Mouse (Mus musculus) midbrain, embryonic 10.5 days (tissue): ENCODE data around the gene Zranb3. TPM values are rescaled to one million over a fixed set of nuclear protein-coding genes. Genes with fewer than 3 reads are reported as not detected.
"Not testable (repeated sequence)": the region's sequence is repeated elsewhere in the genome, so short reads cannot be mapped to it uniquely, and the experiment has no call there.

Source experiments
- DNase-seq: peaks from one replicate; pipeline ENCODE4 v3.0.0-alpha.2; 2017; ENCODE audit warnings: low spot score
- H3K27ac ChIP-seq: fragments of 300-500 bp; sonication (generic); replicated peaks from 2 replicates; pipeline ENCODE4 v1.5.1; 2016; ENCODE audit warnings: mild to moderate bottlenecking
- H3K27me3 ChIP-seq: fragments of 300-500 bp; sonication (generic); 2 replicates; pipeline ENCODE4 v1.6.1; 2016; ENCODE audit warnings: low read depth, mild to moderate bottlenecking; ENCODE audit not compliant: poor library complexity, severe bottlenecking
- H3K36me3 ChIP-seq: fragments of 300-500 bp; sonication (generic); 2 replicates; pipeline ENCODE4 v1.6.1; 2016; ENCODE audit warnings: mild to moderate bottlenecking, moderate library complexity
- H3K4me1 ChIP-seq: fragments of 300-500 bp; sonication (generic); 2 replicates; pipeline ENCODE4 v1.6.1; 2016
- H3K4me3 ChIP-seq: fragments of 300-500 bp; sonication (generic); 2 replicates; pipeline ENCODE4 v1.5.1; 2016; ENCODE audit warnings: mild to moderate bottlenecking, moderate library complexity
- H3K9me3 ChIP-seq: fragments of 300-500 bp; sonication (generic); replicated peaks from 2 replicates; pipeline ENCODE4 v1.6.1; 2016; ENCODE audit warnings: mild to moderate bottlenecking
- WGBS: fragments of 180-500 bp; shearing (Covaris S2); methylation state at CpG from one replicate; pipeline ENCODE4 v1.1.7; 2016; 5-methylcytosine and 5-hydroxymethylcytosine counted together
- polyA plus RNA-seq: library from polyadenylated mRNA; unstranded; fragments of >200 nt; fragmentation: Nextera tagmentation; extraction: Ambion mirVana; gene quantifications from 2 replicates; pipeline ENCODE4 v1.2.1, GENCODE M21; 2016

Gene Zranb3
- polyA plus RNA-seq, result 15.0 and 16.3 TPM in 2 replicates

- H3K9me3 ChIP-seq, result no peaks in the 10 kb centered on the region
- WGBS, result under 1% methylated on average over 43 of the region's 43 CpGs
- H3K4me1 ChIP-seq, result peaks cover 34% of the 10 kb centered on the region
- peak within 1 kb of the TSS; percentile 95 for H3K27ac ChIP-seq
- H3K27me3 ChIP-seq, result no peaks in the 10 kb centered on the region
- peak; percentile 95 for DNase-seq
- peak within 1 kb of the TSS; percentile 75 for H3K4me3 ChIP-seq
- H3K36me3 ChIP-seq, result no peaks in the 10 kb centered on the region
Observed at GRCm38 (mm10) chr1:128102641-128103461, at the start of gene Zranb3, which contains the start of gene R3hdm1. TSS of gene Zranb3 (minus strand) at chr1:128103047. TSS of gene R3hdm1 (plus strand) at chr1:128103301.

DNA sequence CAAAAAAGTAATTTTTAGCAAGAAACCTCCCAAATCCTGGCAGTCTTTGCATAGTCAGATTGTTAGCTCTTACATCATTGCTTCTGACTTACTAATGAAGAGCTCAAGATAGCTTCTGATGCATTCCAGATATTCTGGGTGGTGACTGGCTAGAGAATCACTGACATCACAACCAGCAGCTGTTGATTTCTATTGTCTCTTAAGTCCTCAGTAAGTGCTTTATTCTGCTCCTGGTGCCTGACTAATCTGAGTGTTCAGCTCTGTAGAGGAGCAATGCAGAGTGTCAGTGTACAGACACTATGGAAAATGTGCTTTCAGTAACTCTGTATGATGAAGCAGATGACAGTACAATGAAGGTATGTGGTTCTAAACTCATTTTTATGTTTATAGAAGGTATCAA is 38.9 kb upstream of the Zranb3 start:
- no peaks in the 10 kb centered on the region for H3K9me3 ChIP-seq
- no peak for DNase-seq
- H3K4me1 ChIP-seq, result 0 out of 2 replicates have a peak, but pooled peaks cover 3% of the 10 kb centered on the region
- H3K4me3 ChIP-seq, result no peak overlapping the region
- no peaks in the 10 kb centered on the region for H3K36me3 ChIP-seq
- H3K27me3 ChIP-seq, result no peaks in the 10 kb centered on the region
- no peak overlapping the region for H3K27ac ChIP-seq

GRCm38 (mm10) chr1:128141039-128141438 is 38.2 kb upstream of the Zranb3 start:
- no peaks in the 10 kb centered on the region for H3K9me3 ChIP-seq
- no peak overlapping the region for H3K27ac ChIP-seq
- H3K36me3 ChIP-seq, result no peaks in the 10 kb centered on the region
- H3K4me1 ChIP-seq, result 0 out of 2 replicates have a peak, but pooled peaks cover 3% of the 10 kb centered on the region
- H3K4me3 ChIP-seq, result no peak overlapping the region
- H3K27me3 ChIP-seq, result no peaks in the 10 kb centered on the region
- no peak for DNase-seq

DNA sequence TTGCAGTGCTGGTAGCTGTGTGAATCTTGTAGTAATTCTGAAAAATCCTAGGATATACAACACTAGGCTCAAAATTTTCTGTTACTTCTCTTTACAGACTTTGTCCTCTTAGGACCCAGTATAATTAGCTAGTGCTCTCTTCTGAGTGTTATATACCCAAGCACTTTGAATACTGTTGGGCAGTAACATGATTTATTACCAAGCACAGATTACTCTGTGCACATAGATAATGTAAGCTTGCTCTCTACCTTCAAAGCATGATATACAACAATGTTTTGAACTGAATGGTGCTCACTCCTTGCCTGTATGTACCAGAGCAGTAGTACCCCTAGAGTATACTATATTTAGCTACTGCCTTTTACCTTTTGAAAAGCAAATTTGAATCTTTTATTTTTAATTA is 33.4 kb upstream of the Zranb3 start:
- H3K36me3 ChIP-seq, H3K4me1 ChIP-seq, H3K27ac ChIP-seq, DNase-seq, H3K27me3 ChIP-seq, H3K9me3 ChIP-seq, H3K4me3 ChIP-seq: not testable (repeated sequence)

DNA sequence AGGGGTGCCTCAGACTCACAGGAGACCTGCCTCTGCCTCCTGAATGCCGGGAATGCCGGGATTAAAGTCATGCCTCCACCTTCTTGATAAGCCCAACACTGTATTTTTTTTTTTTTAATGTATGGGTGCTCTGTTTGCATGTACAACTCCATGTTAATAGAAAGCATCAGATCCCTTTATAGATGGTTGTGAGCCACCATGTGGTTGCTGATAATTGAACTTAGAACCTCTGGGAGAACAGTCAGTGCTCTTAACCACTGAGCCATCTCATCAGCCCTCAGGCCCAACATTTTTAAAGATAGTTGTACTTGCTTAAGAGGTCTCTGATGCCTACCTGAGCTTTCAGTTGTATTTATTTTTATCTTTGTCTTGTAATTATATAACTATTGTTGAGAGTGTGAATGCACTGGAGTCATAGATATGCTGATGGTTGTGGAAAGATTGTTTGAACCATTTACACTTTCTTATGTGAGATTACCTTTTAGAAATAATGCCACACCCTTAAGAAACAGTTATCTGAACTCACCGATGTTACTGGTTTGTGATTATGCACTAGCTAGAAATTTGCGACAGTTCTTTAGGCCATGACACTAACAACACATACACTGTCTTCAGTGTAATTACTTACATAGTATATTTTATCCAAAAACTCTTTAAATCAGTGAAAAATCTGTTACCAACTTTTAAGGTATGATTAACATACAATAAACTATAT is 18.2 kb upstream of the Zranb3 start:
- DNase-seq, result no peak
- 95% methylated on average over 4 of the region's 4 CpGs for WGBS

DNA sequence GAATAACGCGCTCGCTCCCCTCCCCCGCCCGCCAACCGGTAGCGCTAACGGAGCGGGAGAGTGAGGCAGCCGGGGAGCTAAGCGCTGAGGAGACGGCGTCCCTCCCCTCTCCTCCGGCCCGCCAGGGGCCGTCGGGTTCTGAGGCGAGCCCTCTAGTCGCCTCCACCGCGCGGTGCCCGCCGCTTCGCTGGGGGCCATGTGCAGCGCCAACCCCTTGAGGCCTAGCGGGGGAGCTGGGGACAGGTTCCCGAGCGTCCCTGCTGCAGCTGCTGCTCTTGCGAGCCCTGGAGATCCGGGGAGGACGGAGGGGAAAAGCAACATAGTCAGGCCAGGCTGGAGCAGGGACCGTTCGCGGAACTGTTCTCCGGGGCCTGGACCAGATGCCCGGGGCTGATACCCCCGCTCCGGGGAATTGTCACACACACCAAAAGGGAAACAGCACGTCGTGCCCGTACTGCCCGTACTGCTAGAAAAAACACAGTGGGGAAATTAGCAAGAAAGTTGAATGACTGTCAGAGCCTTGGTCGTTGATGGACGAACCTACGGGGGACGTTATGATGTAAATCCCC is 757 bp upstream of the Zranb3 start:
- no peaks in the 10 kb centered on the region for H3K9me3 ChIP-seq
- WGBS, result under 1% methylated on average over 47 of the region's 47 CpGs
- H3K27ac ChIP-seq, result peak overlapping the region; percentile 95
- no peaks in the 10 kb centered on the region for H3K27me3 ChIP-seq
- H3K4me3 ChIP-seq, result peak overlapping the region; percentile 75
- H3K36me3 ChIP-seq, result no peaks in the 10 kb centered on the region
- H3K4me1 ChIP-seq, result peaks cover 34% of the 10 kb centered on the region
- DNase-seq, result no peak

More for the DNA sequence above, 18.2 kb upstream of the Zranb3 start:
- no peaks in the 10 kb centered on the region for H3K27me3 ChIP-seq
- no peak overlapping the region for H3K27ac ChIP-seq
- no peaks in the 10 kb centered on the region for H3K4me1 ChIP-seq
- no peaks in the 10 kb centered on the region; the same call in 1 of the 2 replicates for H3K9me3 ChIP-seq
- H3K4me3 ChIP-seq, result no peak overlapping the region
- H3K36me3 ChIP-seq, result peaks cover 10% of the 10 kb centered on the region

GRCm38 (mm10) chr1:128102251-128102640 is 601 bp downstream of the Zranb3 start:
- peak; percentile 59 for DNase-seq
- Histone ChIP-seq H3K27me3 (no peaks in the 10 kb centered on the region), H3K27ac (peak overlapping the region; percentile 95), H3K36me3 (no peaks in the 10 kb centered on the region), H3K9me3 (no peaks in the 10 kb centered on the region), H3K4me1 (peaks cover 34% of the 10 kb centered on the region), H3K4me3 (peak overlapping the region; percentile 75)
- under 1% methylated on average over 15 of the region's 15 CpGs for WGBS

DNA sequence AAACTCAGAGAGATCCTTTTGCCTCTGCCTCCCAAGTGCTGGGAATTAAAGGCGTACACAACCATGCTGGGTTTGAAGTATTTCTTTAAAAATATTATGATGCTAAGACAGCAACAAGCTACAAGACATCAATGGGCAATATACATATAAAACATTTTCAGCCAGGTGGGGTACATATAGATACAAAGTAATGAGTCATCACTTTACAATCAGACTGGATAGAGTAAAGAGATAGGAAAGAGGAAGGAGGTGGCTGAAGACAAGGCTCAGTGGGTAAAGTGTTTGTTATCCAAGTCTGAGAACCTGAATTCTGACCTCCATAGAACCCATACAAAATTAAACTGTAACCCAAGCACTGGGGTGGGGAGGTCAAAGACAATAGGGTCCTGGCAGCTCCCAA is 4.5 kb downstream of the Zranb3 start:
- Histone ChIP-seq H3K4me3 (no peak overlapping the region), H3K36me3 (0 out of 2 replicates have a peak, but pooled peaks cover 4% of the 10 kb centered on the region), H3K27ac (no peak overlapping the region), H3K27me3 (no peaks in the 10 kb centered on the region), H3K9me3 (no peaks in the 10 kb centered on the region), H3K4me1 (peaks cover 20% of the 10 kb centered on the region)
- DNase-seq, result no peak
- 94% methylated on average over 1 of the region's 1 CpGs for WGBS

- Histone ChIP-seq H3K4me3 (no peak overlapping the region), H3K27me3 (no peaks in the 10 kb centered on the region), H3K4me1 (no peaks in the 10 kb centered on the region), H3K27ac (no peak overlapping the region), H3K9me3 (no peaks in the 10 kb centered on the region), H3K36me3 (peaks cover 27% of the 10 kb centered on the region)
- DNase-seq, result no peak
- 79% methylated on average over 2 of the region's 2 CpGs for WGBS
Observed at GRCm38 (mm10) chr1:128094686-128095085, 8.2 kb downstream of the Zranb3 start.

GRCm38 (mm10) chr1:128082800-128083199 is 20.0 kb downstream of the Zranb3 start:
- Histone ChIP-seq H3K36me3 (peaks cover 47% of the 10 kb centered on the region), H3K27ac (peak overlapping the region; percentile 13; the same call in 1 of the 2 replicates), H3K4me3 (no peak overlapping the region), H3K27me3 (no peaks in the 10 kb centered on the region), H3K9me3 (no peaks in the 10 kb centered on the region), H3K4me1 (peaks cover 6% of the 10 kb centered on the region)
- DNase-seq, result no peak
- 88% methylated on average over 7 of the region's 7 CpGs for WGBS

- peaks cover 6% of the 10 kb centered on the region for H3K4me1 ChIP-seq
- peaks cover 41% of the 10 kb centered on the region for H3K36me3 ChIP-seq
- no peak overlapping the region for H3K4me3 ChIP-seq
- no peaks in the 10 kb centered on the region for H3K9me3 ChIP-seq
- H3K27me3 ChIP-seq, result no peaks in the 10 kb centered on the region
- WGBS, result 90% methylated on average over 7 of the region's 7 CpGs
- no peak overlapping the region for H3K27ac ChIP-seq
- no peak for DNase-seq
Observed at GRCm38 (mm10) chr1:128081873-128082272, 21.0 kb downstream of the Zranb3 start.

DNA sequence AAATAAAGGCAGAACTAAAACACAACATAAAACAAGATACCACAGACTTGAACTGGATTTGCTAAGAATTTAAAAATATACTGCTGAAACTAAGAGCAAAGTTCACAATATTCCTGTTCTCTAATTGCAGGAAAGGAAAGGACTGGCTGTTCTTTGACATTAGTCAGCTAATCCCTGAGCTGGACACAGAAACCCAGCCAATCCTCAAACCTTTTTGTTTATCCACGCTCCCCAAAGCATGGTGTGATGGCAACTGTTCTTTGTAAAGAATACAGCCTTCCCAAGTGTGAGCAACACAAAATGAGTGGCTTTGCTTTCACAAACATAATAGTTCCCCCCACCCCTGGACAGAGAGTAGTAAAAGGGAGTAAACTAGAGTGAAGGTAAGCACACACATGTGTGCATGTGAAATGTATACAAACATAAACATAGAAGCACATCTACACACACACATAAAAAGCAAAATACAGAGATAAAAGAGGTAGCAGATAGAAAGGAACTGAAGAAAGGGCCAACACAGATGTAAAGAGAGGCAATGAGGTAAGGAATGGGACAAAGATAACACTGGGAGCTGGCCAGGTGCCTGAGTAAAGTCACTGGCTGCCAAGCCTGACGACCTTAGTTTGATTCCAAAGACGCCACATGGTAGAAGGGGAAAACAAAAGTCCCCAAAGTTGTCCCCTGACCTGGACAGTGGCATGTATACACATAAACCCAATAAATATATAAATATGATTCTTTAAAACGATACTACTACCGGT is 21.7 kb downstream of the Zranb3 start:
- H3K4me1 ChIP-seq, result peaks cover 6% of the 10 kb centered on the region
- H3K9me3 ChIP-seq, result no peaks in the 10 kb centered on the region
- H3K27ac ChIP-seq, result no peak overlapping the region
- WGBS, result 82% methylated on average over 5 of the region's 5 CpGs
- no peaks in the 10 kb centered on the region for H3K27me3 ChIP-seq
- no peak overlapping the region for H3K4me3 ChIP-seq
- H3K36me3 ChIP-seq, result peaks cover 34% of the 10 kb centered on the region
- no peak for DNase-seq
